Mouse (Mus musculus): ENCODE results near the gene Aldoart1. TPM values are rescaled to one million over a fixed set of nuclear protein-coding genes. Genes with fewer than 3 reads are reported as not detected.

The Aldoart1 gene
- total RNA-seq (2021) = not detected

DNA sequence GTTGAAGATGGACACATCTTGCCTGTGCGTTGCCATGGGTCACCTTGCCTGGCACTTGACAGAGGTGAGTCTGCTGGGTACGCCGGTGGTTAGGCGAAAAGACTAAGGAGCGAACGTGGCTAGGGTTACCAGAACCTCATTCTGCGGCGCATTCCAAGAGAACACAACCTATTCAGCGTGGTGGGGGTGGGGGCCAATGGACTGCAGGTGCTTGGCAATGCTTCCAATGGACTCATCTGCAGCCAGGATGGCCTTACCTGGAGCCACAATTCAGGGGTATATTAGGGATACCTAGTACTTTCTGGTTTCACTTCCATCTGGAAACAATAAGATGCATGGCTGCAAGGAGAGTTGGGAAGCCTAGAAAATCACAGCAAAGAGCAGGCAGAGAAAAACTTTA, at the start of gene Aldoart1:
TSS of gene Aldoart1 (minus strand) at position 101 of the 400 bp plus-strand sequence.
- no peak for DNase-seq (ENCODE audit: extremely low spot score in 1 of 2, low spot score in 1 of 2)

DNA sequence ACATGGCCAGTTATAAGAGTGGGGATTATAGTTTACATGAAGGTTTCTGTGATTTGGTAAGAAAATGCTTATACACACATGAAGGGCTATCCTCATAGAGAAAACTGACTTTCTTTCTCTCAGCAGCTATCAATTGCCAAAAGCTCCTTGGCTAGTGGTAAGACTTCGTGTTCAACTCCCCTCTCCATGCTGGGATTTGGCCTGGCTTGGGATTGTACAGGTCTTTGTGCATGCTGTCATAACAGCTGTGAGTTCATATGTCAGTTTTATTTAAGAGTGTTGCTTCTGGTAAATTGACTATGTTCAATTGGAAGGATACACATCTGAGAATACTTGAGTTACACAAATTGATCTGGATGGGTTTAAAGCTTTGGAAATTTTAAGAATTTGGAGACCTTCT, 49.1 kb upstream of the Aldoart1 start:
- no peak for DNase-seq (ENCODE audit: extremely low spot score in 1 of 2, low spot score in 1 of 2)

DNA sequence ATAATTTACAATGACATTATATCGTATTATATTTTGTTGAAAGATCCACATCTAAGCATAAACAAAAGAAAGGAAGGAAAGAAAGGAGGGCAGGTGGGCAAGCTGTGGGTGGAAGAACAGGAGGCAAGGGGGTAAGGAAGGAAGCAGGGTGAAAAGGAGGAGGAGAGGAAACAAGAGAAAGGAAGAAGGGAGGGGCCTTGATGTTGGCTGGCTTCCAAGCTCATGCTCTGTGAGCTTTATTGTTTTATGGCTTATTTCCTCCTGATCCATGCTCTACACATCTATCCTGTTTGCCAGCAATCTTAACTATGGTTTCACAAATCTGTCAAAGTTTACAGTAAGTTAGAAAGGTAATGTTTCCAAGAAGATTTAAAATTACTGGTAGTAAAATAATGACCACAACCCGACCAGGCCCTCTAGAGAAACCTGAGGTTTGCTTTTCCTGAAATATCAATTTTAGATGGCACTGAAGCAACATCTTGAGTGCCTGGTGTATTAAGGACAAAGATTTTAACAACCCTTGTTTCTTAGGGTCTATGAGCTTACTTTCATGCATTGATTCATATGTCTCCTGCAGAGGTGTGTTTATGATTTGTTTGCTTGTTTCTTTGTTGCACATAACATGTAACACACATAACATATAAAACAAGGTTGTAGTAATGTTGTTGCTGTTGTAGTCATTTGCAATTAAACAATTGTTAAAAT, 13.1 kb upstream of the Aldoart1 start:
- no peak for DNase-seq (ENCODE audit: extremely low spot score in 1 of 2, low spot score in 1 of 2)

DNA sequence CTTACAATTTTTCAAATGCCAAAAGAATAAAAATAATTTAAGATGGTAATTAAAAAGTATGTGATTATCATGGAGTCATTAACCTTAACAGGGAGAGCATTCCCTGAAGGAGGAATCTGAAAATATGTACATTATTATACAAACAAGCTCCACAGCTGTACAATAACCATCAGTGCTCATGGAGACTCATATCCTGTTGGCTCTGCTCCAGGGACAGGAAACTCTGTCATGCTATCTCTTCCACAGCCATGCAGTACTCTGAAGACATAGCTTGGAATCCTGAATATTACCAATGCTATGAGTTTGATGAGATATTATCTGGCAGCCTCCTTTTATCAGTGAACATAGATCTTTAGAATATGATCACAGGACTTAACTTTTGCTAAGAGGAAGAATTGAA, 8.2 kb downstream of the Aldoart1 start:
- DNase-seq (ENCODE audit: extremely low spot score in 1 of 2, low spot score in 1 of 2) = no peak

DNA sequence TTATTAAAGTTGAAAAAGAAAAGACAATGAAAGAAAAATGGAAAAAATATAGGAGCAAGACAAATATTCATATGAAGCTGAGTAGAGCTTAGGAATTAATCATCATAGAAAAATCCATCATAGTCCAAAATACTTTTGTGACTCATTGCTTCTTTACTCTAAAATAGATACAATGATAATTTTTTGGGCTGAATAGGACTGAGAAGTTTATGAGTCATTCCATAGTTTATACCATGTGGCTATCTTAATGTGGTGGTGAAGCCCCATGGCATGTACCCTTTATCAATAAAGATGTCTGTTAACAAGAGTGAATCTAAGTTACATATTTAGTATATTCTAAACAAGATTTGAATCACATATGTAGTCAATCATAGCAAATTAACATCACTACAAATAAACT, 9.4 kb downstream of the Aldoart1 start:
- DNase-seq (ENCODE audit: extremely low spot score in 1 of 2, low spot score in 1 of 2) = no peak

DNA sequence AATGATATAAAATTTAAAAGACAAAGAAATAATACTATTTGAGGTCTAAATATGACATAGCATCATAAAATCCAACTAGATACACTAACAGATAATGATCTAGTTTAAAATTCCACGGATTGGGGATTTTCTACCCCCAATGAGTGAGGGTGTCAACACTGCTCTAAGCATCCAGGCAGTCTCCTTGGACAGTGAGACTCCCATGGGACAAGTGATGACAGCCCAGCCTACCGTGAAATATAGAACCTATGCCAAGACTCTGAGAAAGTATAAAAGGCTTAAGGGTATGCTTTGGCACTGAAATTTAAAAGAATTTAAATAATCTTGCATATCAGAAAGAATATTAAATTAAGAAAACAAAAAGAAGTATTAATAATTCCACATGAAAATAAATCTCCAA, 16.0 kb downstream of the Aldoart1 start:
- no peak for DNase-seq (ENCODE audit: extremely low spot score in 1 of 2, low spot score in 1 of 2)

DNA sequence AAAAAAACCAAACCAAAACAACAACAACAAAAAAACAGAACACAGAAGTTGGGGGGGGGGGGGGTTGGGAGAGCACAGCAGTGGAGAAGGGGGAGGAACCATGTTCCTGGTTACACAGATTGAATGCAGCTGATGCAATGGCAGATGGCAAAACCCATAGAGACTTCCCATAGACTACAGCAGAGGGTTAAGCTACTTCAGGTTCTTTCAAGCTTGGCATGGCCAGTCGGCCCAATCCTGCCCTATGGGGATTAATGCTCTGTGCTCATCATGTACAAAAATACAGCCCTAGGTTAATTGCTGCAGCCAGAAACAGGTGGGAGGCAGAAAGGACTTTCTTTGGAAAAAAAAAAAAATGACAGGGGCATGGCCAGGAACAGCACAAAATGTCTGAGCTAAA, 17.0 kb downstream of the Aldoart1 start:
- no peak for DNase-seq (ENCODE audit: extremely low spot score in 1 of 2, low spot score in 1 of 2)

DNA sequence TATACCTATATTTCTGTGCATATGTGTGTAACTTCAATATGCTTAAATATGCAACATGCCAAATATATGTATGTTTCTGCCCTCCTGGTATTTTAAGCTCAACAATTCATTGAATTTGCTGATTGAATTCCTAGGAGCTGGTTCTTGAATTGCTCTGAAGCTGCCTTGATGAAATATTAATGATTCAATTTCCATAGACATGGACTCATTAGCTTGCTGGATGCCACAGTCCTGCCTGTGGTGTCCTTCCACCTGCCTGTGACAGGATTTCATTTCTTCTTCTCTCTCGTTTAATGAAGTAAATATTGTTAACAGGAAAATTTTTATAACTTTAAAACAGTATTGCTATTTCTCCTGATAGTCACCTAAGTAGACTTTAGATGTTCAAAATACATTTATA, 51.6 kb downstream of the Aldoart1 start:
- DNase-seq (ENCODE audit: extremely low spot score in 1 of 2, low spot score in 1 of 2) = no peak

Measured in layer of hippocampus, postnatal 25 days (tissue).